Mouse (Mus musculus) limb, embryonic 11.5 days (tissue): ENCODE measurements around the gene Mbtps1. TPM values are rescaled to one million over a fixed set of nuclear protein-coding genes. Genes with fewer than 3 reads are reported as not detected.

ENCODE experiments used
- ATAC-seq: fragments of 200-750 bp; cut with Nextera tagmentation; 2 replicates; pipeline ENCODE4 v1.8.0; 2017; ENCODE audit warnings: low read depth; ENCODE audit not compliant: insufficient number of reproducible peaks, low FRiP score, low TSS enrichment
- DNase-seq: peaks from one replicate; pipeline ENCODE4 v3.0.0-alpha.2; 2015; ENCODE audit warnings: low spot score
- H3K27ac ChIP-seq: fragments of 300-500 bp; sonication (generic); replicated peaks from 2 replicates; pipeline ENCODE4 v1.5.1; 2014; ENCODE audit warnings: low read depth, mild to moderate bottlenecking, low read length
- H3K27me3 ChIP-seq: fragments of 300-500 bp; sonication (generic); 2 replicates; pipeline ENCODE4 v1.6.1; 2014; ENCODE audit warnings: mild to moderate bottlenecking, low read length, mixed read lengths; ENCODE audit not compliant: control insufficient read depth, insufficient read depth
- H3K36me3 ChIP-seq: fragments of 300-500 bp; sonication (generic); 2 replicates; pipeline ENCODE4 v1.6.1; 2014; ENCODE audit warnings: mild to moderate bottlenecking, low read length, moderate library complexity, mixed read lengths; ENCODE audit not compliant: control insufficient read depth, insufficient read depth
- H3K4me1 ChIP-seq: fragments of 300-500 bp; sonication (generic); 2 replicates; pipeline ENCODE4 v1.6.1; 2014; ENCODE audit warnings: low read length, mixed read lengths; ENCODE audit not compliant: control insufficient read depth, insufficient read depth
- H3K4me2 ChIP-seq: fragments of 300-500 bp; sonication (generic); 2 replicates; pipeline ENCODE4 v1.6.1; 2014; ENCODE audit warnings: low read depth, mild to moderate bottlenecking, moderate library complexity; ENCODE audit not compliant: severe bottlenecking
- H3K4me3 ChIP-seq: fragments of 300-500 bp; sonication (generic); 2 replicates; pipeline ENCODE4 v1.5.1; 2014; ENCODE audit warnings: low read depth, low read length
- H3K9ac ChIP-seq: fragments of 300-500 bp; sonication (generic); 2 replicates; pipeline ENCODE4 v1.6.1; 2014; ENCODE audit warnings: mild to moderate bottlenecking, low read length
- H3K9me3 ChIP-seq: fragments of 300-500 bp; sonication (generic); 2 replicates; pipeline ENCODE4 v1.6.1; 2016; ENCODE audit warnings: low read length; ENCODE audit not compliant: control insufficient read depth
- WGBS: fragments of 180-500 bp; shearing (Covaris S2); extraction: QIAGEN DNeasy Blood & Tissue Kit; methylation state at CpG from one replicate; pipeline ENCODE4 v1.1.7; 2014; 5-methylcytosine and 5-hydroxymethylcytosine counted together
- polyA plus RNA-seq: library from polyadenylated mRNA; unstranded; fragments of >200 nt; fragmentation: Nextera tagmentation; extraction: Ambion mirVana; gene quantifications from 2 replicates; pipeline ENCODE4 v1.2.1, GENCODE M21; 2014

The Mbtps1 gene
- polyA plus RNA-seq, 1 experiment from 2014 or later, result 116 TPM

DNA sequence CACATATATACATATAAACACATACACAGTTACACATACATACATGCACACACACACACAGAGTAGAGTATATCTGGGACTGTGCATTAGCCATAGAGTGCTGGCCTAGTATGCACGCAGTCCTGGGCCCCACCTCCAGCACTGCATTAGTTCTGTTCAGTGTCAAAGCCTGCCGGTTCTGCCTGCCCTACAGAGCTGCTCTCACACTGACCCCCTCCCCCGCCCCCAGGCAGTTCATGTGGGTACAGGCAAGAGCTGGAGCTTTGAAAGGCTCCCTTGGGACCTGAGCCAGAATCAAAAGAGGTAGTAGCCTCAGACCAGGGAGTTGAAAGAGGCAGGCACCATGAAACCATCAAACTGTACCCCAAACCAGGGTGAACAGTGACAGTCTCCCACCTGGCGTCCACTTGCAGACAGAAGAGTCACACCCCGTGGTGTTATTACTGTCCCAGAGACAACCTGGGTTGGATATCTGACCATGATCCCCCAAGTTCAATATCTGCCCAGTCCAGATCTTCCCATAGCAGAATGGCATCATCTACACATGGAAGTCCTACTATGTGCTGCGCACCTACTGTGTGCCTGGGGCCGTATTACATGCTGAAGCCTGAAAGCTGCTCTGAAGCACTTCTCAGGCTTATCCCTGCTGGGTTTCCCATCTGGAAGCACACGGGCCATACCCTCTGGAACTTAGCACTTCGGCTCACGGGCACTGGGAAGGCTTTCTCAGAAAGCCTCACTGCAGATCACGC, 74.2 kb downstream of the Mbtps1 start:
- 80% methylated on average over 11 of the region's 11 CpGs for WGBS
- H3K4me3 ChIP-seq, result no peak overlapping the region
- no peak overlapping the region for H3K4me2 ChIP-seq
- no peak overlapping the region for H3K27ac ChIP-seq
- ATAC-seq (no peak), DNase-seq (no peak)
- H3K27me3 ChIP-seq, result no peaks in the 10 kb centered on the region
- no peak overlapping the region for H3K9ac ChIP-seq
- no peaks in the 10 kb centered on the region for H3K36me3 ChIP-seq
- no peaks in the 10 kb centered on the region for H3K4me1 ChIP-seq
- no peaks in the 10 kb centered on the region for H3K9me3 ChIP-seq

DNA sequence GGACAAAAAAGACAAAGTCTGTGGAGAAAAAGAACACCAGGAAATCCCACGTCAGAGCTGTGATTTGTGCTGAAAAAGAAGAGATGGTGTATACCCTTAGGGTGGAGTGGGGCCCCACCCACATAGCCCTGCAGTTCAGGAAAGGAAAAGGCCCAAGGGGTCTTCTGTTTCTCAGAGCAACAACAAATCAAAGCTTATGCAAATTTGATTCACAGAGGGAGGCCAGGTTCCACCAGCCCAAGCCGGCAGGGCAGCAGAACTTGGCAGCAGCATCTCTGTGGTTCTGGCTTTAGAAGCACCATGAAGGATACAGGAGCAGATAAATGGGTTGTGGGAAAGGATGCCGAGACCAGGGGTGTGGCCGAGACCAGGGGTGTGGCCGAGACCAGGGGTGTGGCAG, 79.9 kb downstream of the Mbtps1 start:
- DNase-seq (no peak), ATAC-seq (no peak)
- WGBS, result 16% methylated on average over 5 of the region's 5 CpGs
- no peaks in the 10 kb centered on the region for H3K9me3 ChIP-seq
- no peaks in the 10 kb centered on the region for H3K36me3 ChIP-seq
- no peak overlapping the region for H3K27ac ChIP-seq
- no peaks in the 10 kb centered on the region for H3K4me1 ChIP-seq
- H3K27me3 ChIP-seq, result no peaks in the 10 kb centered on the region
- no peak overlapping the region for H3K4me2 ChIP-seq
- no peak overlapping the region for H3K4me3 ChIP-seq
- H3K9ac ChIP-seq, result no peak overlapping the region

DNA sequence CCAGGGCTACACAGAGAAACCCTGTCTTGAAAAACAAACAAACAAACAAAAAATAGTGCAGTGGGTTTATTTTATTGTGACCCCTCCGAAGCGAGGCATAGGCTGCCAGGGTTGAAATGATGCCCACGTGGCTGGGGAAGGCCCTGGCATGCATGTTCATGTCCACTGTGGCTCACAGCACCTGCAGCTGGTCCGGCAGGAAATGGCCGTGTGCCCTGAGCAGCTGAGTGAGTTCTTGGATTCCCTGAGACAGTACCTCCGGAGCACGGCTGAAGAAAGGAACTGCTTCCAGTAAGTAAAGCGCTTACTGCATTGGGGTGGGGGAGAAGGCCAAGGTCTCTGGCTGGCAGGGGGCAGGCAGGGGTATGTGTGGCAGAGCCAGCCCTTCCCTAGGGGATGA, 90.4 kb downstream of the Mbtps1 start:
- H3K27me3 ChIP-seq, result peaks cover 21% of the 10 kb centered on the region
- ATAC-seq, result no peak
- H3K9me3 ChIP-seq, result no peaks in the 10 kb centered on the region
- H3K9ac ChIP-seq, result no peak overlapping the region
- no peaks in the 10 kb centered on the region for H3K36me3 ChIP-seq
- 94% methylated on average over 8 of the region's 8 CpGs for WGBS
- no peak for DNase-seq
- H3K4me1 ChIP-seq, result peaks cover 8% of the 10 kb centered on the region
- no peak overlapping the region for H3K4me2 ChIP-seq
- no peak overlapping the region for H3K27ac ChIP-seq
- H3K4me3 ChIP-seq, result no peak overlapping the region

DNA sequence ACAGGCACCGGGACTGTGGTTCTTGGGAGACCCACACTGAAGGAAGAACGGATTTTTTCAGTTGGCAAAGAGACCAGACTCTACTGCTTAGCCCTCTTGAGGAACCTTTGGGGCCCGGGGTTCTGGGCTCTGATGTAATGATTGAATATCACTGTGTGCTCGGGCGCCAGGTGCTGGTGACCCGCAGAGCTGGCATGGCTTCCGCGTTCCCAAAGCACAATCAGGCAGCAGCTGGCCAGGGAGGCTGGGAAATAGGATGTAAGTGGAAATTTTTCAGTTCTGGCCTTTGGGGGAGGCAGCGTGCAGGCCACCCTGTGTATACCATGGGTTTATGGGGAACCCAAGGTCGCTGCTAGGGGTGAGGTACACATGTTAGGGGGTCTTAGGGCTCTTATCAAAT, 91.7 kb downstream of the Mbtps1 start:
- DNase-seq, result no peak
- Histone ChIP-seq H3K9me3 (no peaks in the 10 kb centered on the region), H3K9ac (no peak overlapping the region), H3K27ac (no peak overlapping the region), H3K27me3 (peaks cover 21% of the 10 kb centered on the region), H3K4me2 (no peak overlapping the region), H3K36me3 (no peaks in the 10 kb centered on the region), H3K4me1 (peaks cover 8% of the 10 kb centered on the region), H3K4me3 (no peak overlapping the region)
- WGBS, result 84% methylated on average over 10 of the region's 10 CpGs
- no peak for ATAC-seq

DNA sequence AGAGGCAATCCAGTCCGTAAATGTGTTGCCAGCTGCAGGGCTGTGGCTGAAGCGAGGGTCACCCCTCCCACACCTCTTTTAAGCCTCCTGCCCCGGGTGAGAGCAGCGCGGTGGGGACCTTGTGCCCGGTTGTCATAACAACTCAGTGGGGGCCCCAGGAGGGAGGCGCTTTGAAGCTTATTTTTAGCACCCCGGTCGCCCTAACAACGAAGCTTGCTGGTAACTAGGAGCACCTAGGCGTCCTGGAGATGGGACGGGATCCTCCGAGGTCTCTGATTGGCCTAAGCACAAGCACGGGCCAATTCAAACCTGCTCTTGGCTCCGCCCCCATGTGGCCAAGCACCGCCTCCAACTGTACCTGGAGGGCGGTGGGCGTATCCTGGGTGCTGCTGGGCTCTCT, 92.4 kb downstream of the Mbtps1 start:
- WGBS, result under 1% methylated on average over 18 of the region's 18 CpGs
- DNase-seq (peak; percentile 52), ATAC-seq (no peak)
- Histone ChIP-seq H3K9ac (no peak overlapping the region), H3K4me2 (peak overlapping the region; percentile 36), H3K4me1 (peaks cover 8% of the 10 kb centered on the region), H3K9me3 (no peaks in the 10 kb centered on the region), H3K27me3 (peaks cover 21% of the 10 kb centered on the region), H3K36me3 (no peaks in the 10 kb centered on the region), H3K4me3 (no peak overlapping the region), H3K27ac (no peak overlapping the region)

DNA sequence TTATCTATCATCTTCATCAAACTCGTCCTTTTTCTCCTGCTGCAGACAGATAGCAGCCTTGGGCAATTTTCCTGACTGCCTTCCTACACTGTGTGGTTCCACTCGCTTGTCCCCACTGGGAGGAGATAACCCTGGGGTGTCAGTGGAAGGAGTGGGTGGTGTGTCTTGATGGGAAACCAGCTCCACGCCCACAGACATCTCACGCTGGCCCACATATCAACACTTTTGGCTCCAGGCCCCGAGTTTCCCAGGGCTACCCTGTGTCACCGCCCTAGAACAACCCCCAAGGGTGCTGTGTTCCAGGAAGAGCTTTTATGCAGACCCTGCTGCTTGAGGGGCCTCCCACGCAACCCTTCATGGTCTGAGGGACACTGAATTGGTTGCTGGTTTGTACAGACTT, 94.8 kb downstream of the Mbtps1 start:
- Histone ChIP-seq H3K27me3 (peaks cover 21% of the 10 kb centered on the region), H3K9me3 (no peaks in the 10 kb centered on the region), H3K4me3 (no peak overlapping the region), H3K36me3 (no peaks in the 10 kb centered on the region), H3K4me2 (no peak overlapping the region), H3K9ac (no peak overlapping the region), H3K27ac (no peak overlapping the region), H3K4me1 (peaks cover 8% of the 10 kb centered on the region)
- DNase-seq, result no peak
- WGBS, result 77% methylated on average over 7 of the region's 7 CpGs
- ATAC-seq, result no peak

DNA sequence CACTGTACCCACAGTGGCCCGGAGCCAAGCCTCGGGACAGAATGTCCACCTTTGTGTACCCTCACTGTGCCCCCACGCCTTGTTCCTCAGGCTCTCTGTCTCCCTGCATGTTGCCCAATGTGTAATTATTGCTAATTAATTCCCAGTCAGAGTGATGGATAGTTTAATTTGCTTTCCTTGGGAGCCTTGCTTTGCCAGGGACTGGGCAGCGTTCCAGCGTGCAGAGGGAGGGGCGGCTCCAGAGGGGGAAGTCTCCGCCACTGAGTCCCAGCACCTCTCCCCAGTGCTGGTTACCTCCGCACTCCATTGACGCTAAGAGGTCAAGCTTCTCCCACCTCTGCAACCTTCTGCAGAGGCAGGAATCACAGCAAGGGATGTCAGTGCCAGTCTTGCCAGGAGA, 97.2 kb downstream of the Mbtps1 start:
- H3K4me1 ChIP-seq, result peaks cover 7% of the 10 kb centered on the region
- DNase-seq (no peak), ATAC-seq (no peak)
- no peak overlapping the region for H3K4me3 ChIP-seq
- H3K36me3 ChIP-seq, result no peaks in the 10 kb centered on the region
- no peak overlapping the region for H3K4me2 ChIP-seq
- no peaks in the 10 kb centered on the region for H3K9me3 ChIP-seq
- H3K27me3 ChIP-seq, result peaks cover 18% of the 10 kb centered on the region
- WGBS, result 80% methylated on average over 9 of the region's 9 CpGs
- H3K9ac ChIP-seq, result no peak overlapping the region
- no peak overlapping the region for H3K27ac ChIP-seq

DNA sequence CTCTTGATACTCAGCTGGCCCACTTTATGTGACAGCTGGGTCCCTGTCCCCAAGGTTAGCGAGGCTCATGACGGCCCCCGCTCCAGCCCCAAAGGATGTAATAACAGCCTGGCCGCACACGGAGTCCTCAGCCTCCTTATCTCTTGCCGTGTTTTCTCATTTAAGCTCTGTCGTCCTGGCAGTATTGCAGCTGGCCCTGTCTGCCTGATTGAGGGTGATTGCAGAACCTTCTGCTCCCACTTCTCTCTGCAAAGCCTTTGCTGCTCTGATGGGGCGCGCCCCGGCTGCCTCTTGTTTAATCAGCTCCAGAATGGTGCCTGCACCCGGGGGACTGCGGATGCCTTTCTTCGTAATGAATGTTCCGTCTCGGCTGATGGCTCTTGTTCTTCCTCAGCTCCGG, 98.8 kb downstream of the Mbtps1 start:
- H3K9me3 ChIP-seq, result no peaks in the 10 kb centered on the region
- peaks cover 3% of the 10 kb centered on the region for H3K27me3 ChIP-seq
- ATAC-seq (no peak), DNase-seq (no peak)
- no peak overlapping the region for H3K27ac ChIP-seq
- no peaks in the 10 kb centered on the region for H3K36me3 ChIP-seq
- H3K4me3 ChIP-seq, result no peak overlapping the region
- no peak overlapping the region for H3K4me2 ChIP-seq
- WGBS, result 51% methylated on average over 16 of the region's 16 CpGs
- no peaks in the 10 kb centered on the region for H3K4me1 ChIP-seq
- H3K9ac ChIP-seq, result no peak overlapping the region
